Mouse (Mus musculus) neural tube, embryonic 10.5 days (tissue): ENCODE measurements around the gene Stat4.
"Not testable (repeated sequence)": the region's sequence is repeated elsewhere in the genome, so short reads cannot be mapped to it uniquely, and the experiment has no call there.

Experiments used
- DNase-seq: peaks from one replicate; pipeline ENCODE4 v3.0.0-alpha.2; 2017; ENCODE audit warnings: low spot score; ENCODE audit errors: extremely low spot score

The Stat4 gene

GRCm38 (mm10) chr1:52028686-52029085 is 41.7 kb downstream of the Stat4 start:
- DNase-seq, result no peak

- no peak for DNase-seq
These were observed 48.1 kb downstream of the Stat4 start for GRCm38 (mm10) chr1:52034816-52035752.

- DNase-seq, result no peak
These were observed 52.2 kb downstream of the Stat4 start for GRCm38 (mm10) chr1:52039151-52039550.

DNA sequence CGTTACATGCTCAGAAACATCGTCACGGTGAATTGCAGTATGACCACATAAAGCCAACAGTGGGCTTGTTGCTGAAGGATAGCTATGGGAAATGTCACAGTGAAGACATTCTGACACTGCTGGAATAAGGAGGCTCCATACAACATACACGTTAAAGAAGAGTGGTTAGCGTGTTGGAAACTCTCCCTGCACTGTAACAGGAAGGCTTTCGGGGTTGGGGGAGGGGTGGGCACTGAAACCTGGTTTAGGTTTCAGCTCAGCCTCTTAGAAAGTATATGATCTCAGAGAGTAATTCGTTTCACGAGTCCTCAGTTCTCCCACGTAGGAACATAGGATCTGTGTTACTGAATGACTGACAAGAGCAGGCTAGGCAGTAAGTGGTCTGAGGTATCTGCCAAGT is 52.7 kb downstream of the Stat4 start:
- DNase-seq, result no peak

DNA sequence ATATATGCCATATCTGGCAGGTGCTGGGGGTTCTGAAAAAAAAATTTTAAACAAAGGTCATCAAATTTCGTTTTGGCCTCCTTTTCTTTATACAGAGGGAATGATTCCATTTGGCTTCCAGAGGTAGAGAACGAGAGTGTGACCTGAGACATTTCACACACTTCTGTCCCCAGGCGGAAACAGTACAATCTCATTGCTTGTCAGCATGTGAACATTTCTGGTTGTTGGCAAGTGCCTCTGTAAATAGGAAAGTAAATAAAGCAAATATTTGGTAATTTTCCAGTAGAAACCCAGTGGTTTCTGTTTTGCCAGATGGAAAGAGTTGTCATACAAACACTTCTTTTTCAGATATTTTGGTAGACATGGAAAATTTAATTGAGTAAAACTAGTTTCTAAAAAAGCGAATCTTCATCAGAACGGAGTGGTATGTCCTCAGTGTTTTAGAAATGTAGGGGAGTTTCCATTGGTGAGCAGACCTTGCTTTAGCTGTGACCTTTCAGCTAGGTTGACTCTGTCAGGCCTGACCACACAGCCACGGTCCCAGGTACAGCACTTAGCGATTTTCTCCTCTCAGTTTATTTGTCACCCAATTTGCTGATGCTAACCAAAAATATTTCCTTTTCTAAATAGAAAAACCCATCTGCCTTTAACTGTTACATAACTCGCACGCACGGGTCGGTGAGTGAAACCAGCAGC is 53.6 kb downstream of the Stat4 start:
- no peak for DNase-seq

- DNase-seq, result no peak
These were observed 56.2 kb downstream of the Stat4 start for GRCm38 (mm10) chr1:52043191-52043590.

DNA sequence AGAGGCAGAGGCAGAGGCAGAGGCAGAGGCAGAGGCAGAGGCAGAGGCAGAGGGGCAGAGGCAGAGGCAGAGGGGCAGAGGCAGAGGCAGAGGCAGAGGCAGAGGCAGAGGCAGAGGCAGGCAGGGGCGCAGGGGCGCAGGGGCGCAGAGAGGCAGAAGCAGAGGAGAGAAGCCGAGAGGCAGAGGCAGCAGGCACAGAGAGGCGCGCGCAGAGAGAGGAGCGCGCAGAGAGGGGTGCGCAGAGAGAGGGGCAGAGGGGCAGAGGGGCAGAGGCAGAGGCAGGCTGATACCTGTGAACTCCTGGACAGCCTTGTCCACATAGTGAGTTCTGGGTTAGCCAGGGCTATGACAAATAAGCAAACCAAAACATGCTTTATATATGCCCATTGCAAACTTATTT is 59.9 kb downstream of the Stat4 start:
- not testable (repeated sequence) for DNase-seq

DNA sequence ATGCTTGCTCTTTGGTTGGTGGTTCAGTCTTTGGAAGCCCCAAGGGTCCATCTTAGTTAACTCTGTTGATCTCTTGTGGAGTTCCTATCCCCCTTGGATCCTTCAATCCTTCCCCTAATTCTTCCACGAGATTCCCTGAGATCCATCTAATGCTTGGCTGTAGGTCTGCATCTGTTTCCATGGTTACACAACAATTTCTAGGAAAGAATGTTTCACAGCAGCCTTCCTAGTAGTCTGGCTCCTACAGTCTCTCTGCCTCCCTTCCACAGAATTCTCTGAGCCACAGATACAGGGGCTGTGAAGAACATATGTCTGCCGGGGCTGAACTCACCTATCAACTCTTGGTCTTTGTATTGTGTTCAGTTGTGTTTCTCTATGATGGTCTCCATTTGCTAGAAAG is 61.8 kb downstream of the Stat4 start:
- DNase-seq, result no peak

GRCm38 (mm10) chr1:52049827-52050226 is 62.9 kb downstream of the Stat4 start:
- no peak for DNase-seq

DNA sequence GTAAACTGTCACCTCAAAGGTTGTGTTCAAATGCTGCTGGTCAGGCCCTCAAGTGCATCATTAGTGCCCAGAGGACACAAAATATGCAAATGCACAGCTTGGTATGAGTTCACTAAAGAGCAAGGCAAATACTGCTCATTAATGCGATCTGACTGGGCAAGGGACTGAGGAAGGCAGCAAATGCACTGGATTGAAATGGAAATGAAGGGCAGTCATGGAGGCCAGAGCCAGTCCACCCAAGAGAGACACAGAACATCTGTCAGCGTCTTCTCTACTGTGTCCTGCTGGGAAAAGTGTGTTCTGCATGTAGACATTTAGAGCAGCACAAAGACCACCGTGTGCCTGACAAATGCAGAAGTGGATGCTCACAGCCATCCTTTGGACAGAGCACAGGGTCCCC is 64.6 kb downstream of the Stat4 start:
- no peak for DNase-seq

- DNase-seq, result no peak
These were observed 66.0 kb downstream of the Stat4 start for GRCm38 (mm10) chr1:52052910-52053309.

DNA sequence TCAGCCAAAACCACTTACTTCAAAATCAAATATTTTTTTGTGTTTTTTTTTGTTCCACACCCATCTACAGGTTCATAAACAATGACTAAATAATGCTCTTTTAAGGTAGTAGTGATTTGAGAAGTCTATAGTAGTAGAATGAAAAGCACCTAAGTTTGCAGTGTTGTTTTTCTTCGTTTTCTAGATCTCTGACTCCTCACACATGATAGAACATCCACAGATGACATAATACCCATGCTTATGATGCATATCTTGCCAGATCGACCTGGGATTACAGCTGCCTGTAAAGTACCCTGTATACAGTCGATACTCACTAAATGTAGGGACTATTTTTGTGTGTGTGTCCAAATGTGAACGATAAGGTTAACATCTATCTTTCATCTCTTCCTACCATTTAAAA is 69.0 kb downstream of the Stat4 start:
- DNase-seq, result no peak

DNA sequence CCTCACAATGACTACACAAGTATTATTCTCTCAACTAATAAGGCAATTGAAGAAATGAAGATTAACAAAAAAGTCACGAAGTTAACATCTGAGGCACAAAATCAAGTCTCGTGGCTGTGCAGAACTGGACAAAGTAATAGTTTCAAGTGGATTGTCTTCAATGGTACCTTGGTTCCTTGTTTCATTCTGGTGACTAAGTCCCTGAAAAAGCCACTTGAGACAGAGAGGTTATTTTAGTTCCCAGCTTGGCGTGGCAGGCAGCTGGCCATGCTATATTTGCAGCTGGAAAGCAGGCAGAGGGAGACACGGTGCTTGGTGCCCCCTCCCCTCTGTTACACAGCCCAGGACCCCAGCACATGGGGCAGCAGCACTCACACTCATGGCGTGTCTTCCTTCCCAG is 70.2 kb downstream of the Stat4 start:
- DNase-seq, result no peak

- no peak for DNase-seq
These were observed 79.3 kb downstream of the Stat4 start for GRCm38 (mm10) chr1:52066276-52066675.

GRCm38 (mm10) chr1:52066694-52067093 is 79.7 kb downstream of the Stat4 start:
- no peak for DNase-seq

GRCm38 (mm10) chr1:52079724-52080367 is 92.9 kb downstream of the Stat4 start:
- DNase-seq, result no peak

DNA sequence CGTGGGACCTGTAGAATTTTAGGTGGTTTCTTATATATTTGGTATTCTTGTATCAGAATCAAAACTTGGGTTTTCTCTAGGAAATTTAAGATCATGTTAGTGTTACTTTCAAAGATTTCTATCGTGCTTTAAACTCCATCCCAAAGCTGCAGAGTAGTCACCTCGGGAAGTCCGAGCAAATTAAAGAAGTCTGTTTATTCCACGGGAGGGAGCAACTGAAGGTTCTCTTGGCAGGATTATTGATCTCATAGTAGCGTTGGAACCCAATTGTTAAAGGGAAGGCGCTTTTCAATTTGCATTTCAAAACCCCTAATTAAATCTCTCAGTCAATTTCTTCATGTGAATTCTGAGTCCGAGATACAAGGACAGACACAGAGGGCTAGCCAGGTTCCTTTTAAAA is 93.4 kb downstream of the Stat4 start:
- DNase-seq, result no peak

GRCm38 (mm10) chr1:52086236-52086635 is 99.3 kb downstream of the Stat4 start:
- DNase-seq, result no peak

- no peak for DNase-seq
These were observed 100.2 kb downstream of the Stat4 start for GRCm38 (mm10) chr1:52087128-52087527.

DNA sequence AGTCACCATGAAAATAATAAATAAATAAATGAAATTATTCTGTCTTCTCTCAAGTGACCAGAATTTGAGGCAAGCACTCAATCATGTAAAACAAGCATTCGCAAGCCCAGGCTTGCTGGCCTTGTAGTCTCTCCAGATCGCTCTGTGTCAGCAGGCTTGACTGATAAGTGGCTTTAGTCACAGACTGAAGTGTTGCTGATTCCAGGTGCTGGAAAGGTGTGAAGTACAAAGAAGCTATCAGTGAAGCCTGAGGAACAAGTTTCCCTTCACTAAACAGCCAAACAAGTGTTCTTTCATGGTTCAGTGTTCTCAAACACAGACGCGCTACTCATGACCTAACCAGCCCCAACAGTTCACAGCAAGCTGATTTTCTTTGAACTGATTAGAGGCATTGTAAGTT is 101.7 kb downstream of the Stat4 start:
- DNase-seq, result no peak

DNA sequence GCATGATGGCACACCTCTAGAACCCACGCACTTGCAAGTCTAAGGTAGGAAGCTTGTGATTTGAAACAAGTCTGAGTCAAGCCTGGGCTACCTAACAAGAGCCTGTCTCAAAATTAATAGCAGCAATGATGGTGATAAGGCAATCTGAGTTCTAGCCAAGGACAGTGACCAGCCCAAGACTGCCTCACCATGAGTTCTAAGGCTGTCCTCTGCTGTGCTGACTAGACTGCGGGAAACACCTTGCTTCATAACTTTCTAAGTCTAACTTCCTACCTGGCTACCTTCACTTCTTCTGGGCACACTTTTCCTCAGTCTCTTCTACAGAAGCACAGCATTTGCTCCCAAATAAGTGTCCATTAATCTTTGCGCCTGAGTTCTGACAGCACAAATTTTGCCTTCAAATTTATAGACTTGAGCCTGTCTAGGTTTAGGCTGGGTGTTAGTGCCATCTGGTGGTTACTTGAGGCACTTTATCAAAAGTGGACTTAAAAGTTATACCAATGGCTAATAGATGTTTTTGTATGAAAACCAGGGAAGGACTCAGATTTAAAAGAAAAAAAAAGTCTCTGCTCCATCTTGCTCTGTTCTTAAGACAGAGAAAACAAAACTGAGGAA is 111.8 kb downstream of the Stat4 start:
- peak; percentile 22 for DNase-seq

DNA sequence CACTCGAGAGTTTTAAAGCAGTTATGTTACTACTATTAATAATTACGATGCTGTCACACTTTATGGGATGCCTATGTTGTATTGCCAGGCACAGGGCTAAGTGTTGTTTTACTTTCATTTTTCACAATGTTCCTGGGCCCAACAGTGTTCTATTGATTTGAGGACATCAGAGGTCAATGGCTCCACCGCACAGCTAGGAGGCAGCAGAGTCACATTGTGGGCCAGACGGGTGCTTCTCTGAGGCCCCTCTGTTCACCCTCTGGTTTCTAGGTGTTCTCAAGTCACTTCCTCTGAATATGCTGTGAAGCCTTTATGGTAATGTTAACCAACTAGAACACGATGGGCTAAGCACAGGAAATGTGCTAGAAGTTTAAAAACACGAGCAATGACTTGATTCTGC is 113.5 kb downstream of the Stat4 start:
- DNase-seq, result no peak
